Mouse (Mus musculus): ENCODE measurements around the gene Olfr71. TPM values are rescaled to one million over a fixed set of nuclear protein-coding genes. Genes with fewer than 3 reads are reported as not detected.
A peak's percentile ranks its signal among the peaks of the same experiment; 100 is the strongest.

Olfr71 gene
- polyA plus RNA-seq, 1 experiment from 2014 or later, result not detected

DNA sequence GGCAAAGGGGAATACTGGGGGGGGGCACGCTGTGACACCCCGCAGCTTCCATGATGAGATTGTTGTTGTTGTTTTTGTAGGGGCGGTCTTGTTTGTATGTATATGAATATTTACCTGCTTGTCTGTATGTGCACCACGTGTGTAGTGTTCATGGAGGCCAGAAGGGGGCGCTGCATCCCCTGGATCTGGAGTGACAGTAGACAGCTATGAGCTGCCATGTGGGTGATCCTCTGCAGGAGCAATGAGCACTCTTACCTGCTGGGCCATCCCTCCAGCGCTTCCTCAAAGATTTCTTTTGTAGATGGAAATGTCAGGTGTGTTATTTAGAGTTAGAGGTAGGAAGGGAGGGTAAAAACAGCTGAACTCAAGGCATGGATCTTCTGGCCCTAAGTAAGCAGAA, 6.6 kb downstream of the Olfr71 start:
- H3K4me1 ChIP-seq (replicated peaks), result no peaks in the 10 kb centered on the region
- H3K36me3 ChIP-seq, result no peaks in the 10 kb centered on the region
- WGBS, result 75% methylated on average over 6 of the region's 6 CpGs
- no peaks in the 10 kb centered on the region for H3K27me3 ChIP-seq (replicated peaks)
- no peak overlapping the region for H3K4me3 ChIP-seq (replicated peaks)
- no peaks in the 10 kb centered on the region for H3K9me3 ChIP-seq
- ATAC-seq, result no peak
- H3K4me2 ChIP-seq (replicated peaks), result no peak overlapping the region
- H3K27ac ChIP-seq, result no peak overlapping the region
- H3K9ac ChIP-seq, result no peak overlapping the region

GRCm38 (mm10) chr4:43700707-43701106, 9.3 kb downstream of the Olfr71 start, which contains the start of gene Olfr70:
TSS of gene Olfr70 (minus strand) at chr4:43700807.
- H3K4me2 ChIP-seq (replicated peaks), result no peak within 1 kb of the TSS
- ATAC-seq, result no peak
- H3K9me3 ChIP-seq, result no peaks in the 10 kb centered on the region
- no peaks in the 10 kb centered on the region for H3K36me3 ChIP-seq
- no peak within 1 kb of the TSS for H3K9ac ChIP-seq
- 77% methylated on average over 6 of the region's 6 CpGs for WGBS
- no peak within 1 kb of the TSS for H3K4me3 ChIP-seq (replicated peaks)
- no peaks in the 10 kb centered on the region for H3K27me3 ChIP-seq (replicated peaks)
- H3K4me1 ChIP-seq (replicated peaks), result no peaks in the 10 kb centered on the region
- H3K27ac ChIP-seq, result no peak within 1 kb of the TSS

GRCm38 (mm10) chr4:43696561-43696960, 13.5 kb downstream of the Olfr71 start:
- no peak overlapping the region for H3K4me3 ChIP-seq (replicated peaks)

GRCm38 (mm10) chr4:43695249-43695671, 14.8 kb downstream of the Olfr71 start:
- ATAC-seq, result peak; percentile 86

More at GRCm38 (mm10) chr4:43696561-43696960, 13.5 kb downstream of the Olfr71 start:
- Histone ChIP-seq H3K4me1 (replicated peaks) (0 out of 2 replicates have a peak, but pooled peaks cover 3% of the 10 kb centered on the region), H3K9ac (no peak overlapping the region), H3K4me2 (replicated peaks) (no peak overlapping the region), H3K9me3 (no peaks in the 10 kb centered on the region), H3K27me3 (replicated peaks) (no peaks in the 10 kb centered on the region), H3K36me3 (no peaks in the 10 kb centered on the region), H3K27ac (no peak overlapping the region)
- ATAC-seq, result no peak
- 90% methylated on average over 13 of the region's 13 CpGs for WGBS

DNA sequence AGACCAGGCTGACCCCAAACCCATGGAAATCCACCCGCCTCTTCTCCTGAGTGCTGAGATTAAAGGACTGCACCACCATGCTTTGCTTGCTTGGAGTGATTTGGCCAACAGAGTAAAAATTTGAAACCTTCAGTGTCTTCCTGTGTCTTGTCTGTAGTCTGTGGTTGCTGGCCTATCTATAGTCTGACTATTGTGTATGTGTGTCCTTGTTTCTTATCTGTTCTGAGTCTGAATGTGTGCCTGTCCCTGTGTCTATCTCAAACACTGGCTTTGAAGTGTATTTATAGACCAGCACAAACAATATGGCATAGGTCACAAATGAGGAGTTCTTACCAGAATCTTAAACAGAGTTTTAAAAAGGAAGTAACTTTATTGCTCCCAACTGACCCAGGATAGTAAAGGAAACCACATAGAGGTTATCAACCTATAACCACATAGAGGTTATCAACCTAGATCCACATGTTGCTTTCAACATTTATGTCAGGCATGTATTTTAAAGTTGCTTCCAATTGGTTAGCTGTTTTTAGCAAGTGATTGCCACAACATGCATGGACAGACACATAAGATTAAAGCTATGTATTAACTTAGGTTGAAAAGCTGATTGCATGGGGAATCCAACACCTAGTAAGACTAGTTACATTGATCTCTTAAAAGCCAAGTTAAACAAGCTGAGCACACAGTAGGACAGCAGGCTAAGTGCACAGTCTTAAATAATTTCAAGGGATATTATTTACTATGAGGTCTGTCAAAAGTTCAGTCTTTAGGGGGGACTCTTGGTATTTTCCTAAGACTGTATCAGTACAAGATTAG, 15.4 kb downstream of the Olfr71 start:
- H3K9ac ChIP-seq, result no peak overlapping the region
- H3K4me2 ChIP-seq (replicated peaks), result no peak overlapping the region
- H3K4me1 ChIP-seq (replicated peaks), result 0 out of 2 replicates have a peak, but pooled peaks cover 3% of the 10 kb centered on the region
- no peak overlapping the region for H3K27ac ChIP-seq
- no peak for ATAC-seq
- WGBS, result 76% methylated on average over 1 of the region's 1 CpGs
- H3K9me3 ChIP-seq, result no peaks in the 10 kb centered on the region
- H3K36me3 ChIP-seq, result 0 out of 2 replicates have a peak, but pooled peaks cover 2% of the 10 kb centered on the region
- no peak overlapping the region for H3K4me3 ChIP-seq (replicated peaks)
- H3K27me3 ChIP-seq (replicated peaks), result no peaks in the 10 kb centered on the region

More at GRCm38 (mm10) chr4:43695249-43695671, 14.8 kb downstream of the Olfr71 start:
- Histone ChIP-seq H3K27ac (no peak overlapping the region), H3K4me1 (replicated peaks) (0 out of 2 replicates have a peak, but pooled peaks cover 3% of the 10 kb centered on the region), H3K9ac (no peak overlapping the region), H3K4me3 (replicated peaks) (no peak overlapping the region), H3K9me3 (no peaks in the 10 kb centered on the region), H3K36me3 (no peaks in the 10 kb centered on the region), H3K27me3 (replicated peaks) (no peaks in the 10 kb centered on the region), H3K4me2 (replicated peaks) (no peak overlapping the region)
- WGBS, result 24% methylated on average over 9 of the region's 9 CpGs

DNA sequence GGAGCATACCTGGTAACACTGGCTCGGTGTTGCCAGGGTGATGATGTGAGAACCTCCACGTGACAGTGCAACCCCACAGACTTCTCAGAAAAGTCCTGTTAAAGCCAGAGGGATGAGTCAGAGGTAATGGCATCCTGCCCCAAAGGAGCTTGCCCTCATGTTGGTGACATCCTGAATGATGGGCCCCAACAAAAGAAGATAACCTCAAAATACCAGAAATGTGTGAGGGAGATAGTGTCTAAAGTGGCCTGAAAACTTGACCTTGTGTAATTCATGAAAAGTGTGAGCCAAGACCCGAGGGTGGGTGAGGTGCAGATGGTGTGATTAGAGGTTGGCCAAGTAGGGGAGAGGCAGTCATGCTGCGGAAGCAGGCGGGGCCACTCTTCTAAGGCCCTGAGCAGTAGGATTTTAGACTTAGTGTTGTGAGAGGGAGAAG, 16.2 kb downstream of the Olfr71 start:
- Histone ChIP-seq H3K27me3 (replicated peaks) (no peaks in the 10 kb centered on the region), H3K36me3 (0 out of 2 replicates have a peak, but pooled peaks cover 2% of the 10 kb centered on the region), H3K4me2 (replicated peaks) (no peak overlapping the region), H3K4me3 (replicated peaks) (no peak overlapping the region), H3K9me3 (no peaks in the 10 kb centered on the region), H3K9ac (no peak overlapping the region), H3K27ac (no peak overlapping the region), H3K4me1 (replicated peaks) (0 out of 2 replicates have a peak, but pooled peaks cover 3% of the 10 kb centered on the region)
- 0 out of 2 replicates have a peak, but pooled peaks have one; percentile 63 for ATAC-seq
- WGBS, result 64% methylated on average over 5 of the region's 5 CpGs

DNA sequence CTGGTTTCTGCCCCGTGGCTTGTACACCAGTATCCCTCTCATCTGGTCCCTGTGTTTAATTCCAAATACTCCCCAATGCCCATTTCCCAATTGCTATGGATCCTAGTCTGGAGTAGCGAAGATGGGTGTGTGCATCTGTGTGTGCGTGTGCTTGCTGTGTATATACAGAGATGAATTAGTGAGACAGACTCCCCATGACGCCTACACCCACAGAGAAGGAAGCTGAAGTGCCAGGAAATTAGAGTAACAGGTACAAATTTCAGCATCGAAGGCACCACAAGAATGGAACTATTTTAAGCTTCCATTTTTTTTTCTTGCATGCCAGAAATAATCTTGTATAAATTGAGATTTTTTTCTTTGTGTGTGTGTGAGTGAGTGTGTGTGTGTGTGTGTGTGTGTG, 19.0 kb downstream of the Olfr71 start:
- Histone ChIP-seq H3K4me3 (replicated peaks) (no peak overlapping the region), H3K4me1 (replicated peaks) (0 out of 2 replicates have a peak, but pooled peaks cover 3% of the 10 kb centered on the region), H3K4me2 (replicated peaks) (no peak overlapping the region), H3K27me3 (replicated peaks) (no peaks in the 10 kb centered on the region), H3K9ac (no peak overlapping the region), H3K36me3 (0 out of 2 replicates have a peak, but pooled peaks cover 2% of the 10 kb centered on the region), H3K9me3 (no peaks in the 10 kb centered on the region), H3K27ac (no peak overlapping the region)
- ATAC-seq, result no peak
- 75% methylated on average over 5 of the region's 5 CpGs for WGBS

- Histone ChIP-seq H3K27me3 (replicated peaks) (no peaks in the 10 kb centered on the region), H3K36me3 (0 out of 2 replicates have a peak, but pooled peaks cover 2% of the 10 kb centered on the region), H3K4me3 (replicated peaks) (no peak overlapping the region), H3K9me3 (no peaks in the 10 kb centered on the region), H3K4me1 (replicated peaks) (0 out of 2 replicates have a peak, but pooled peaks cover 3% of the 10 kb centered on the region), H3K9ac (no peak overlapping the region), H3K27ac (no peak overlapping the region), H3K4me2 (replicated peaks) (no peak overlapping the region)
- 94% methylated on average over 17 of the region's 17 CpGs for WGBS
- no peak for ATAC-seq
Measured at GRCm38 (mm10) chr4:43690021-43690420, 20.0 kb downstream of the Olfr71 start.

DNA sequence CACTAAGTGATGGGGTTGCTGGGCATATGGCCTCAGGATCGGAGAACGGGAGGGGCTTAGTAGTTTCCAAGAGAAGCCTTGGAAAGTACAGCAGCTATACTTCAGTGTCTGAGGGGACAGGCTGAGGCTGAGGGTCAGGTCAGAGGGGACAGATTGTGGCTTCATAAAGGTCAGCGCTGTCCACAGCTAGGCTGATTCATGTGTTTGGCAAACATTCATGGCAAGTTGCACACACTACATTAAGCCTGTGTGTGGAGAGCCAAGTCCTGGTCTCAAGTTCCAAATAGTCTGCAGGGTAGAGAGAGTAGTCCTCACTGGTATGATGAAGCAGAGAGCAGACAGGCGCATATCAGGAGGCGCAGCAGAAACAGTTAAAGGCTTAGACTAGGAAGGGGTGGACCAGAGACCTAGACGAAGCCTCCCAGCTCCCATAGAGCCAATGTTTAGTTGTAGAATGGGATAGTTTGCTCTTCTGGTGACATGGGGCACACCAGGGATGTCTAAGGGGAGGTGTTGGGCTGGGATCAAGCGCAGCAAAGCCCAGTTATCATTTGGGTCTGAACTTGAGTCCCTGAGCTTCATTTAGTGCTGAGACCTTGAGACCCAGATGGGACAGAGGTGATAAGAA, 30.5 kb downstream of the Olfr71 start:
- Histone ChIP-seq H3K4me3 (replicated peaks) (no peak overlapping the region), H3K27ac (no peak overlapping the region), H3K4me2 (replicated peaks) (no peak overlapping the region), H3K9me3 (no peaks in the 10 kb centered on the region), H3K36me3 (peaks cover 6% of the 10 kb centered on the region; the same call in 1 of the 2 replicates), H3K9ac (no peak overlapping the region), H3K4me1 (replicated peaks) (0 out of 2 replicates have a peak, but pooled peaks cover 4% of the 10 kb centered on the region), H3K27me3 (replicated peaks) (no peaks in the 10 kb centered on the region)
- no peak for ATAC-seq
- WGBS, result 86% methylated on average over 7 of the region's 7 CpGs

DNA sequence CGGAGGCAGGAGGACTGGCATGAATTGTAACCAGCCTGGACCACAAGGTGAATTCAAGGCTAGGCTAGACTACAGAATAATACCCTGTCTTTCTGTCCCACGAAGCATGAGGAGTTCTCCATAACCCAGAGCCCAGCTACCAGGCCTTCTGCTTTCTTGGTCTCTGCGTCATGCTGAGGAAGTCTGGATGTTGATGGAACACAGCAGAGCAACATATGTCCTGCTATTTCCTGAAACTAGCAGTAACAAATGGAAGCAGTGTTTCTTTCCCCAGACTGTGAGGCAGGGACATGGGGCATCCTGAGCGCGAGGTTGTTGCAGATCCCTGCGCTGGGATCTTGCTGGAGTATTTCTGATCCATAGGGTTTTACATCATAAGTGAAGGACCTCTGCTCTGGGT, 31.5 kb downstream of the Olfr71 start:
- Histone ChIP-seq H3K4me1 (replicated peaks) (0 out of 2 replicates have a peak, but pooled peaks cover 4% of the 10 kb centered on the region), H3K9me3 (no peaks in the 10 kb centered on the region), H3K4me3 (replicated peaks) (no peak overlapping the region), H3K9ac (no peak overlapping the region), H3K27ac (no peak overlapping the region), H3K27me3 (replicated peaks) (no peaks in the 10 kb centered on the region), H3K4me2 (replicated peaks) (no peak overlapping the region), H3K36me3 (peaks cover 6% of the 10 kb centered on the region; the same call in 1 of the 2 replicates)
- 83% methylated on average over 6 of the region's 6 CpGs for WGBS
- ATAC-seq, result no peak

DNA sequence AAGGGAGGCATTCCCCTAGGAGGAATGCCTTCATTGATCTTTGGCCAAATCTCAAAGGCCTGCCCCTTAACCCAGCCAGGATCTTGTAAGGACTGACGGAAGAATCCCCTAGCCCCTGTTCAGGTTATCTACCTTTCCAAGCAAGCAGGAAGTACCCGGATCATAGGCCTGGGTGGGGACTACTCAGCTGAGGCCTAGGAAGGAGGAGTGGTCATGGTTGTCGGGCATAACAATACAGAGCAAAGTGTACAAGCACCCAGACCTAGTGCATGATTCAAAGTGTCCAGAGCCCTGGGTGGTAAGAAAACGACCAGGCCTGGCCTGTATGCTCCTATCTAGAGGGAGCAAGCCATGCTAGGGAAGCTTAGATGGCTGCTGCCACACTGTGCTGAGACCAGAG, 34.4 kb downstream of the Olfr71 start:
- H3K4me3 ChIP-seq (replicated peaks), result no peak overlapping the region
- no peaks in the 10 kb centered on the region for H3K36me3 ChIP-seq
- H3K27ac ChIP-seq, result no peak overlapping the region
- H3K27me3 ChIP-seq (replicated peaks), result no peaks in the 10 kb centered on the region
- no peak overlapping the region for H3K4me2 ChIP-seq (replicated peaks)
- 63% methylated on average over 4 of the region's 4 CpGs for WGBS
- peak; percentile 48 for ATAC-seq
- no peak overlapping the region for H3K9ac ChIP-seq
- H3K9me3 ChIP-seq, result no peaks in the 10 kb centered on the region
- 0 out of 2 replicates have a peak, but pooled peaks cover 4% of the 10 kb centered on the region for H3K4me1 ChIP-seq (replicated peaks)

GRCm38 (mm10) chr4:43674974-43675373, 35.1 kb downstream of the Olfr71 start:
- no peak overlapping the region for H3K27ac ChIP-seq
- 51% methylated on average over 5 of the region's 5 CpGs for WGBS
- H3K9me3 ChIP-seq, result no peaks in the 10 kb centered on the region
- H3K27me3 ChIP-seq (replicated peaks), result no peaks in the 10 kb centered on the region
- H3K4me1 ChIP-seq (replicated peaks), result 0 out of 2 replicates have a peak, but pooled peaks cover 6% of the 10 kb centered on the region
- no peak overlapping the region for H3K9ac ChIP-seq
- no peaks in the 10 kb centered on the region for H3K36me3 ChIP-seq
- no peak overlapping the region for H3K4me3 ChIP-seq (replicated peaks)
- H3K4me2 ChIP-seq (replicated peaks), result no peak overlapping the region
- ATAC-seq, result peak; percentile 57

All from intestine, embryonic 15.5 days (tissue).